Mouse (Mus musculus) embryo, embryonic 10 days (tissue): Measurements from ENCODE around the gene Rbms1.

Experiments
- DNase-seq: peaks from one replicate; pipeline ENCODE4 v3.0.0-alpha.2; 2015; ENCODE audit warnings: low spot score

Gene Rbms1

DNA sequence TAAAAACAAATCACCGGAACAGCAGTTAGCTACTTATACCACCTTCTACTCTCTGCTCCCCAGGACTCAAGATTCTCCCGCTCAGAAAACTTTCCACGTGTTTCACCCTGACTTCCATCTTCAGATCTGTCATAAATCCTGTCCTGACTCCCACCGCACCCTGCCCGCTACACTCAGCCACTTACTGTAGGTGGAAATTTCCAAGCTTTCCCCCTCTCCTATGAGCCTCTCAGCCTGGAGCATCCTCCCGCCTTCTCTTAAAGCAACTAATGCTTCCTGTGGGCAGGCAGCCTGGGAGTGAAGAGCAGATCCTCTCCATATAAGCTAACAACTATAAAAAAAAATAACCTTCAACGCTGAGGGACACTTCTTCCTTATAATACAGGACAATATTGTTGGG, 44.6 kb downstream of the Rbms1 start:
- DNase-seq: no peak

DNA sequence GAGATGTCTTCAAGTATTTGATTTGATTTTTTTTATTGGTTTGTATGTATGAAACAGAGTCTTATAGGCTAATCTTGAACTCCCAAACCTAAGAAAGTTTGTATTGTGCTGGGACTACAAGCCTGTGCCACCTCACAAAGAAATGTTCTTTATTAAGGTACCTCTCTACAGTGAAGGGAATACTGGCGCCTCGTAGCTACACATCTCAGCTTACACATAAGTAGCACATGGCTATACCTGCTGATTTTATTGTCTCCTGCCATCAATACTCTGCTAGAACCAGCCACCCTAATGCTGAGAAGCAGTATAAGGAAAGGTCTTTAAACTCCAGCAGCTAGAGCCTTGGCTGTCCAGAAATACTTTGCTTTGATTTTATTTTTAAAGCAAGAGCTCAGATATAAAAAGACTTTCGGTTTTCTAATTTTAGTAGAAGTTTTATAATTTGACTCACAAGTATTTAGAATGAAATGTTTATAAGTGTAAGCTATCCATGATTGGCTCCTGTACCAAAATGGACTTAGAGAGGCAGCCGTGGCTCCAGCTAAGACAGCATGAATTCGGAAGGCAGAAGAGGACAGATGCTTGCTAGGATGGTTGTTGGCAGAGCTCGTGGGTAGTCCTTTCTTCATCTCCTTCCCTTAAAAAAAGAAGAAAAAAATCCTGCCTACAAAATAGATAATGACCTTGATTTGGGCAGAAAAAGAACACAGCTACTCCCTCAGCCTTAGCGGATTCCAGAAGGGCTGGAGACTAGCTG, 48.3 kb downstream of the Rbms1 start:
- no peak for DNase-seq

DNA sequence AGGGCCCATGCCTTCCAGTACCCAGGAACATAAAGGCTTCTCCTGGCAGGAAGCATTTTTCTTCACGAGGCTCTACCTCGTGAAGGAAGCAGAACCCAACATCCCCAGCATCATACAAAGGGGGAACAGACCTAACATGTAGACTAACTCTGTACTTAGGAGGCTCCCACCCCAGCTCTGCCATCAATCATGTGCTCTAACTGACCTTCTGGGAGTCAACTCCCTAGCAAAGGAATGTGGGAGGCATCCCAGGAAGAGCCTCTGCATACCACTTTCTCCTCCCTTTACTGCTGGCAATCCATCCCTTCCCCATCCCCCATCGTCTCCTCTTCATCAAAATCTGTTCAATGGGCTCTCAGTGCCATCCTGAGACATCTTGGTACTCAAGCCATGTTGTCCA, 49.7 kb downstream of the Rbms1 start:
- DNase-seq: peak; percentile 49

DNA sequence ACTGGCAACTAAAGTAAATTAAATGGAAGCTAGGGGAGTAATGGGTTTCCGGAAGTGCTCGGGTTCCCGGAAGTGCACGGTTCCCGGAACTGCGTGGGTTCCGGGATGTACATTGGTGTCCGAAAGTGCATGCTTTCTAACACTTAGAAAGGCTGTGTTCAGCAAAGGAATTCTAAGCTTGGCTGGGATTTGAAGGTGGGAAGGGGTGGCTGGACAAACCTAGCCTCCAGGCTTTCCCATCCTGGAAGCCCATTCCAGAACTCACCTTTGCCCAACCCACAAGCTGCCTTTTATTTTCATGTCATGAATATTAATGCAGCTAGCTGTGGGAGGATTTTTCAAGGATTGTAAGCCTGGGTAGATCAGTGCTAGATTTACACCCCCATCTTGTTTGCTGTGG, 51.3 kb downstream of the Rbms1 start:
- DNase-seq: no peak

DNA sequence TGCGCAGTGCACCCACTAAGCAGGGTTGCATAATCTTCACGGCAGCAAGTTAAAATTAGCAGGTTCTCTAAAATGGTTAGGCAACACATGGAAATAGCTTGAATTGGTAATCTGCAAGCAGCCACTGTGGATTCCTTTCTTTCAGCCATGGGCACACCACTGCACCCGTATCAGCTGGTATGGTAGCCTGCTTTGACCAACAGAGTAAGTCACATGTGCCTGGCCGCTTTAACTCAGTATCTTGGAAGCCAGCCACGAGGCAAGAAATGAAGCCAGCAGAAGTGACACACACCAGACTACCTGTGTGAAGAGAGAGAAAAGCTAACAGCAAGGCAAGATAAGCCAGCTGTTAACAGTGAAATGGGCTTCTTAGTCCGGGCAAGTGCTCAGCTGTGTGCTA, 52.2 kb downstream of the Rbms1 start:
- no peak for DNase-seq

DNA sequence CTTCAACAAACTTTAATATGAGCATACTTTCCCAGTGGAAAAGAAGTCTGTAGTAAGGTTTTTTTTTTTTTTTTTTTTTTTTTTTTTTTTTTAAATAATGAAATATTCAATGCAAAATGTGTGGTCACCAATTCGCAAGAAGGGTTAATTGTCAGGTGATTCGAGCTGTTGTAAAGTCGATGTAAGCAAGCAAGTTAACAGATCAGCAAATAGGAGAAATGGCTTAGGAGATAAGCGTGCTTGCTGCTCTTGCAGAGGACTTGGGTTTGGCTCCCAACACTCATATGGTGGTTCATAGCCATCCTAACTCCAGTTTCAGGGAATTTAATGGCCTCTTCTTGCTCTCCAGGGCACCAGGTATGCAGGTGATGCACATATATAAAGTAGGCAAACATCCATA, 54.4 kb downstream of the Rbms1 start:
- no peak for DNase-seq

DNA sequence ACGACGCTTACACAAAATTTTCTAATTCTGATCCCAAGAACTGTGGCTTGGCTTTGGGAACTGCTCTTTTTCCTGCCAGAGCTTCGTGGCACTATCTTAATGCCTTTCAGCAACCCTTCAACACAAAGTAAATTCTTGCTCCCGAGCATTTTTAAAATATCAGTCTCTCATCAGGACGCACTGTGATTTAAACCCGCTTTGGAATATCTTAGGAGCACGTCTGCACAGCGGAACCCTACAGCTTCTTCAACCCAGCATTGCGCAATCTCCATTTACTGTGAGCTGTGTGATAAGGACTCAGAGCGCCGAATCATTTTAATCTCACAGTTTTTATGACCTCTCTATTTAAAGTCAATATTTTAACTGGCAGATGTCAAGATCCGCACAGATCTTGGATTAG, 54.9 kb downstream of the Rbms1 start:
- DNase-seq: no peak

DNA sequence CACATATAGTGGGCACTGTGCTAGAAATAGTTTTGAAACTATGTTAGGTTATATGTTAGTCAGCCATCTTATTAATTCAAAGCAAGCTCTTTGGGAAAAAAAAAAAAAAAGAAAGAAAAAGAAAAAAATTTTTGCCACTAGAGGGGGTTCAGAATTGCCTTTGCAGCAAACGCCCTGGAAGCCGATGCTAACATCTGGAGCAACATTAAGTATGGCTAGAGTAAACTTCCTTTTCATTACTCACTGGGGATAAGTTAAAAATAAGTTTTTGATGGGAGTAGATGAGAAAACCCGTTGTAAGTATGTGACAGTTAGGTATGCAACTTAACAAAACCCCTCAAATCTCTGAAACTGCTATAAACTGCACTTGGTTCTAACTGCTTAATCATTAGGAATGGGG, 57.7 kb downstream of the Rbms1 start:
- peak; percentile 46 for DNase-seq

DNA sequence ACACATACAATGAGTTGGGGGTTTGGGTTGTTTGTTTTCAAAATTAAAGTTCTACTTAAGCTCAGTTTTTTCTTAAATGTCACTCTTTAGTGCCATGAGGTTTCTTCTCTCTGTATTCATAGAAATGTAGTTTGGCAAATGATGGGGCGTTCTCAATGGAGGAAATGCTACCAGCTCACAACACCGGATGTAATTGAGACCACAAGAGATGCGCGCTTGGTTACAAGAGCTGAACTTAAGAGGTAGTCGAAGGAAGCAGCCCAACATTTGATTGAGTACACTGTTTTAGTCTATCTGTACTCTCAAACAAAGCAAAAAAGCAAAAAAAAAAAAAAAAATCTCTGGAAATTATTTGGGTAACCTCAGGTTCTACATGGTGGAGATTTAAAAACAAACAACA, 58.9 kb downstream of the Rbms1 start:
- no peak for DNase-seq

DNA sequence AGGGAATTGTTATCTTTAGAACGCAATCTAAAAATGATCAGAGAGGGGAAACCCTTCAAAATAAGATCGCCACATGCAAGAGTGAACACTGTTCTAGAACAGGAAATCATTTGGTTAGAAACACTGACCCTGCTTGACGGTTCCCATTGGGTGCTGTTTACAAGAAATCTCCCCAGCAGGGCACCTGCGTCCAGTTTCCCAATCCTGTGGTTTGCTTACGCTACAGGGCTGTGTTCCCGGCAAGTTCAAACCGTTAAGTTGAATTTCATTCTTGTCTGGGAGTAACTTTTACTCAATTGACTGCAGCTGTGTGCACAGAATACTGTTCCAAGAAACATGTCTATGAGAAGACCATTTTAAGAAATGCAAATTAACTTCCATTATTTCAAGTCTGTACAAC, 59.5 kb downstream of the Rbms1 start:
- no peak for DNase-seq

DNA sequence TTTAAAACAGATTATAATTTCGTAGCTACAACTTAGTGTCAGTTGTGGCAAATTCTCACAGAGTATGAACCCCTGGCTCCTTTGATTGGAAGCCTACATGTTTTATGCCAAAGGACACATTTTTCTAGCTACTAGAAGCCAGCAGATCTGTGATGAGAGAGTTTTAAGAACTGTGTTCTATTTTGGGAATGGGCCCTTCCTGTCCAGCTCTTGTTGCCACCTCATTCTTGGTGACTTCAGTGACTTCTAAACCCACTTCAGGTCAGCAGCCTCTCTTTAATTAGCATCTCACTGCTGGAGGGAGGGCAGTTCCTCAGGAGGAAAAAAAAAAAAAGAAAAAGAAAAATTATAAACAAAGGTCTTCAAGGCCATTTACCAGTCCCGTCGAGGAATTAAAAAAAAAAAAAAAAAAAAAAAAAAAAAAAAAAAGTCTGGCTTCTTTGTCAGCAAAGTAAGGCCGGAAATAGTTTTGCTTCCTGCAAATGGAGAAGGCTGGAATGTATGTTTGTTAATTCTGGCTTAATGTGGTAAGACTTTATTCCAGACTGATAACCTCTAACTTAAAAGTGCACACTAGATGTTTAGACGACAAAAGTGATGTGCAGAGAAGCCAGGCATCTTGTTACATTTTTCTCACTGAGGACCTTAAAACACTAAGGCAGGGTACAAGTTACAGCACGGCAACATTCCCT, 60.4 kb downstream of the Rbms1 start:
- no peak for DNase-seq

DNA sequence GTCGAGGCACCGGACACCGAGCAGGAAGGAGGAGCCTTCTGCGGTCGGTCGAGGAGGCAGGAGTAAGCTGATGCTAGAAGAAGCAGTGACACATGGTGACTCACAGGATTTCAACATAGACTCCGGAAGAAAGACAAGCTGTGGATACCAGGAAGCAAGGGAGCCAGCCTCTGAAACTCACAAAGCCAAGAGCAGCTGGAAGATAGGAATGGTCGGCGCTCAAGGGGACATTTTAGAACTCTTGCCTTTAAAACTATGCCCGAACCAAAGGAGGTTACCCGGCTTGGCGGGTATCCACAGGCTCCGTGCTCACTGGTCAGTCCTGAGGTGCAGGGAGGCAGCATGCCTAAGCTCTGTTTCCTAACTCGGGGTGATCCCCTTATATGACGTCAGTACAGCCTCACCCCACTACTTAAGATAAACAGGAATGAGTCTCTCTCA, 61.5 kb downstream of the Rbms1 start:
- DNase-seq: no peak

DNA sequence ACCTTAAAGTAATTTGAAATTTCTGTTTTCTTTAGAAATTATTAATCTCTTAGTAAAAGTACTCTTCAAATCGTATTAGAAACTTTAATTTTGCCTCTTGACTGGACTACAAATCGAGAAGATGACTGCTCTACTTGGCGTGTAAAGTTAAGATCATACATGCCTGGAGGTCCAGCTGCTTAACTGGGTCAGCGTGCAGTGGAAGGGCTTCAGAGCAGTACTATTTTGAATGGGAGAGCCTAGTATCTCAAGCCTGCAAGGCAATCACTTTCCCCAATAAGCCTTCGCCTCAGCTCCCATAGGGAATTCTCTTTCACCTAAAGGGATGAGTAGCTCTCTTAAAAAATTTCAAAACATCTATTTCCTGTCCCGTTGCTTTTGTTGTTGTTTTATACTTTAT, 62.0 kb downstream of the Rbms1 start:
- no peak for DNase-seq

DNA sequence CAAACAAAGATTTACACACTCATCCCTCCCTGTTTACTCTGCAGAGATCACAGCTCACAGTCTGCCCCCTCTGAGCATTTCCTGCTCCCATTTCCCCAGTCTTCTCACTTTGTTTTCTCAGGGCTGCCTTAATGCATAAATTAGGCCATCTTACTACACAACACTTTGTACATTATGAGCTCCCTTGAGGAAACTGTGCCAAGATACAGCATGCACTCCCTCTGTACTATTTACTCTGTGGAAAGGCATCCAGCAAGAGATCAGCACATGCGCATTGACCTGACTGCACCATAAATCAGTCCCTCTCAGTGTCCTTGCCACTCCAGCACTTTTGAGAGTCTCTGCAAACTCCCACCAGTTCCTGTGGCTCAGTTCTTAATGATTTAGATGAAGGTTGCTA, 70.0 kb downstream of the Rbms1 start:
- no peak for DNase-seq

DNA sequence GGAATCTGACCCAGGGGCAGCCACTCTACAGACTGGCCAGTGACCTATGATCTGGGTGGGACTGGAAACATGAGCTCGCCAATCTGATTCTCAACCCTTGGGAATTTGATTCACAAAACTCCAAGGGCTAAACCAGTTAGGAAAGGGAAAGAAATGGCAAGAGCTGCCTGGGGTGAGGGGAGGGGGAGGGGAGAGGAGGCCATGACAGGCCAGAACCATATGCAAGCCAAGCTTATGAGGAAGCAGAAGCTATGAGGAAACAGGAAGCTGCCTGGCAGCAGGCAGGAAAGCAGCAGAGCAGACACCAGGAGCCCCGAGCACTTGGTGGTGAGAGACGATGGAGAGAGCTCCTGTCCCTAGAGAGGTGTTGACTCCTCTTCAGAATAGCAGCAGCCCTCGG, 79.1 kb downstream of the Rbms1 start:
- peak; percentile 79 for DNase-seq

DNA sequence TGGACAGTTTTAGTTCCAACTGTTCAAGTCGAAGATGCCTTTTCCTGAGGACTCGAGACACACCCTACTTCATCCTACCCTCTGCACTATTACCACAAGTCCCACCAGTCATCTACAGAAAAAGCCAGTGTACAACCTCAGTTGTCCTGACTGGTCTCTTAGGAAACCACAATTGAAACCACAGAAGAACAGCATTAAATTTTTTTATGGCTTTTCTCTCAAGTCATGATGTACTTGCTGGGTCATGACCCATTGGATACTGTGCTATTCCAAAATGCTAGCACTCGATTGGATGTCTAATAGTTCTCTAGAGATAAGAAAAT, 80.0 kb downstream of the Rbms1 start:
- no peak for DNase-seq

DNA sequence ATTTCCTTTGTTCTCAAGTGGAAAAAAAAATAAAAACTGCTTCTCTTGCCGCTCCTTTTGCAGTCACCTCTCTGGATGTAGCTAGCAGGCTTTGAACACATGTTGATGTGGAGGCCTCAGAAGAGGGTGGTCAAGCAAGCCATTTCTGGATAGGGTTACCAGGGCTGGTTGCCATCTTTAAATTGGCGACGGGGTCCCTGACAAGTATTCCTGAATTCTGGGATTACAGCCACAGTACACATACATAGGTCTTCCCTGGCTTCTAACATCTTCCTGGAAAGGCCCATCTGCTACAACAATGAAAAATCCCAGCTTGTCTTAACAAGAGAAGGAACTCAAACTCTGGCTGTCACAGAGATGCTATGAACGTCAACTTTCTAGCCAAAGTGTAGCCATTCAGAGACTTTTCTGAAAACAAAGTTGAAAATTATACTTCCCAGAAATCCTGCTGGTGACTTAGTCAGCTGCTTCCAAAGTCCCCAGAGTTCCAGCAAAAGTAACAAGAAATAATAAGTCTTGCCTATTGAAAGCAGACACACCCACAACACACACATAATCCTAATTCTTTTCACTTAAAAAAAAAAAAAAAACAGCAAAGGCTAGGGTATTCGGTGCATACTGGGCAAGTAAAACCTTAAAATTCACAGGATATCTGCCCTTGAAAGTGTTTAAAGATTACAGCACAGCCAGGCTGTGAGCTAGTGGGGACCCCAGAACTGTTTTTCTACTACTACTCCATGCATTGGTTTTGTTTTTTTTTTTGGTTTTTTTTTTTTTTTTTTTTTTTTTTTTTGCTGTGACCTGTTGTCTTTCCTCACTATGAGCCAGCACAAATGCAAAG, 80.6 kb downstream of the Rbms1 start:
- DNase-seq: no peak

DNA sequence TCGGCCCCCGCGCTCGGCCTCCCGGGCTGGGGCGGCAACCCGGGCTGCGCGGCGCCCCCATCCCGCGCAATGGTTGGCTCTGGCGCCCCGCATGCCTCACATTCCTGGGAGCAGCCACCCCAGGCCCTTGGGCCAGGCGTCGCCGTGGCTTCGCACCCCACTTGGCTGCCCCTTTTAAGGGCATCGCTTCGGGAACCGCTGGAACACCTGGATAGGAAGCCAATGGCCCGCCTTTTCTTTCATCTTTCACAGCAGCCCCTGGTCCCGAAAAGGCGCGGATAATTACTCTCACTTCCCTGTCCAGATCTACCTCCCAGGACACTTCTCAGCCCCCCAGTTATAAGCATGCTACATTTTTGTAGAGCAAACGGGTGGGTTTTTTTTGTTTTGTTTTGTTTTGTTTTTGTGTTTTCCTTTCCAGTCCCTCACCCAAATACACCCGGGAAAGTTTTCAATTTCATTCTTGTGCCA, 81.4 kb downstream of the Rbms1 start:
- DNase-seq: peak; percentile 70

DNA sequence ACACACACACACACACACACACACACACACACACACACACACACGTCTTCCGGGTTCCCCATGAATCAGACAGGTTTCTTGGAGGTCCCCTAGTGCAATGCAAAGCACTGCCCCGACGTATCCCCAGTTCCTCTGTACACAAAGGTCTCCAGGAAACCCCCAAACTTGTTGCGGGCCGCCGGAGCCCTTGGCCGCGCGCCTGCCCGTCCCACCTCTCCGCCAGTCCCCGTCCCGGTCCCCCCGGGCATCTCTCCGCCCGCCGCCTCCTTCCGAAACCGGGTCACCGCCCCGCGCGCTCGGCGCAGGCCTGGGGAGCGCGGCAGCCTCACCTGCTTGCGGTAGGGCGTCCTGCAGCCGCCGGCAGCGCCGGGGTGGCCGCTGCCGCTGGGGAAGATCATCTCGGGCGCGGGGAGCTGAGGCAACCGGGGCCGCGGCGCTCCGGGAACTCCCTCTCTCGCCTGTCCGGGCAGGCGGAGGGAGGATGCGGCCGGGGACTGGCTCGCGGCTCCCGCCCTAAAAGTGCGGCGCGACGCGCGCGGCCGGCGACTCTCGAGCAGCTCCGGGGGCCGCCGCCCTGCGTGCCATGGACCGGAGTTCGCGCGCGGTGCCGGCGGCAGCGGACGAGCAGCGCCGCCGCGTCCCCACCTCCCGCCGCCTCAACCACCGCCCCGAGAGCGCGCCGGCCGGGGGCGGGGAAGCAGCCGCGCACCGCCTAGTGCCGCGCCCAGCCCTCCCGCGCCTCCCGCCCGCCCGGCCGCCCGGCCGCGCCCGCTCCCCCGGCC, 82.0 kb downstream of the Rbms1 start:
- peak; percentile 70 for DNase-seq

DNA sequence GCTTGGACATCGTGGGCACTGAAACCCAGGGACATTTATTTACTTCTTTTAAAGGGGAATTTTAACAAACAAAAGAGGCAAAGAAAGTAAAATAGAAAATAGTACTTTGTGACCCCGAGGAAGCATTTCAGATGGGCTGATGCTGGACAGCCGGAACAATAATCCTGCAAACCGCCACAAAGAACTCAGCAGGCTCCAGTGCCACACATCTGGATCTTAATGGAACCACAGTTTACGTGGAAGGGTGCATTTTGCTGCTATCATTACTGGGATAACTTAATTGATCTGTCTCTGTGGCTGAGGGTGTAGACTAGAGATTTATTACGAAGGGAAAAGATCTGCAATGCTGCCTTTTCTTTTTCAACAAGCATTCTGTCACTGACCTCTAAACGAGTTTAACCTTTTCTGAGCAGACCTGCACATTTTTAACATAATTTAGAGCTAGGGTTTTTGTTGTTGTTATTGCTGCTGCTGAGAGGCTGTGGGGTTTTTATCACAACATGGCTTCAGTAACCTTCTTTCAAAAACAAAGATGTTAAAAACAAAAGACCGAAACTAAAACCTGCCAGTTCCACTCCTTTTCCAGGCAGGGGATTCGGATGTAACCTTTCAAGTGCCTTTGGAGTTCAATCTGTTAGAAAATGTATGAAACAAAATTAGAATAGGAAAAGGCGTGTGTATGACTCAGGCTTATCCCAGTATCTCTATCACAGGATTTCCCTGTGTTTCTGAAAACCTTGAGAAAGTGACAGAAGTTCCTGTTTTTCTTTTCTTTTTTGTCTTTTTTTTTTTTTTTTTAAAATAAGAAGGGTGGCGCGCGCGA, 82.8 kb downstream of the Rbms1 start:
- no peak for DNase-seq

DNA sequence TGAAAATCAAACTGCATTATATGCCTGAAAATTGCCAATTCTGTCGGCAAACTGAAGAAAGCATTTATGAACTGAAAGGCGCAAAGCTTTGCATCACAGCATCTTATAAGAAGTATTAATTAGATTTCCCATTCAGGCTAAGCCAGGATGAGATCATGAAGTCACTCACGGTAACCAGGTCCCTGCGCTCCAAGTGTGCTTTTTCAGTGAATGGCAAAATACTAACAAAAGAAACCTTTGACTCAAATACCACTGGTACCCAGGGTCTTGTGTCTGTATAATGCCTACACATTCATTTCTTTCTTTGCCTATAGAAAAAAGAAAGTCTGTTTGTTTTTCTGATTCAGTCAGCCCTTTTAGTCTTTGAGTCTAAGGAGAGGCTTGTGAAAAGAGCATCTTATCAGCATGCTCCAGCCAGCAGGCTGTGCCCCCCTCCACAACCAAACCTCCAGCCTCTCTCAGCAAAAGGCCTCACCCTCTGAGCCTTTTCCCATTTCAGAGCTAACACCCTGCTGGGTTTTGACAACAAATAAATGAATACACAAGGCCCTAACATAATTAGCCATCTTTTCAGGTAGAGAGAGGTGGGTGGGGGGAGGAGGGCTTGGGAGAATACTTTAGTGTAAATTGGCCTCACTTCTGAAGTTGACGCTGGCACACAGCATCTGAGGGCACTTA, 83.7 kb downstream of the Rbms1 start:
- DNase-seq: peak; percentile 43
